Mouse (Mus musculus): ENCODE results near the gene Borcs6.

GRCm38 (mm10) chr11:69086390-69086789 is 26.9 kb downstream of the Borcs6 start:
- TF ChIP-seq POLR2A (IDR thresholded peaks at IDR 0.05; ENCODE audit: borderline replicate concordance, extremely low read depth, insufficient read depth, insufficient read length, poor library complexity, severe bottlenecking), result no peak
- TF ChIP-seq CTCF (IDR thresholded peaks at IDR 0.05; ENCODE audit: borderline replicate concordance, extremely low read depth, insufficient read depth, insufficient read length), result no peak

Measured in brain, embryonic 14.5 days (tissue).